Mouse (Mus musculus) lung, adult 2 months (tissue): ENCODE measurements around the gene Alk.

Source experiments
- CTCF ChIP-seq: fragments of 200-500 bp; IDR thresholded peaks from 2 replicates; pipeline ENCODE4 v1.5.1; 2011; ENCODE audit warnings: mild to moderate bottlenecking, low read length, control low read depth; ENCODE audit not compliant: insufficient read depth
- POLR2A ChIP-seq: fragments of 200-500 bp; IDR thresholded peaks from 2 replicates; pipeline ENCODE4 v1.6.1; 2011; ENCODE audit warnings: low read depth, mild to moderate bottlenecking, control low read depth, low read length, borderline replicate concordance; ENCODE audit errors: extremely low read depth

GRCm38 (mm10) chr17:71831960-71832359 is 772.5 kb downstream of the Alk start:
- TF ChIP-seq POLR2A (no peak), CTCF (no peak)
